Mouse (Mus musculus) cerebellum, postnatal 36 days (tissue): ENCODE data around the gene Pla2g1b.
"Not testable (repeated sequence)": the region's sequence is repeated elsewhere in the genome, so short reads cannot be mapped to it uniquely, and the experiment has no call there.

Experiments
- DNase-seq, 2 experiments: peaks; one replicate each; pipeline ENCODE4 v3.0.0; 2021 to 2022; ENCODE audit warnings: mixed read lengths in 2 of 2

Gene Pla2g1b

DNA sequence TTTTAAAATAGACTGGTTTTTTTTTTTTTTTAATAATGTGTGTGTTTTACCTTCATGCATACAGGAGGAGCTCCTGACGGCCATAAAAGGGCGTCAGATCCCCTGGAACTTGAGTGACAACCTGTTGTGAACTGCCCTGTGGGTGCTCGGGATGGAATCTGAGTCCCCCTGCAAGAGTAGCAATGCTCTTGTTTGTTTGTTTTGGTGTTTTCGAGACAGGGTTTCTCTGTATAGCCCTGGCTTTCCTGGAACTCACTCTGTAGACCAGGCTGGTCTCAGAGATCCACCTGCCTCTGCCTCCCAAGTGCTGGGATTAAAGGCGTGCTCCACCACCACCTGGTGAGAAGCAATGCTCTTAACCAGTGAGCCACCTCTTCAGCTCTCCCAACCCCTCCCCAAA, 18.9 kb downstream of the Pla2g1b start:
- DNase-seq = no peak

DNA sequence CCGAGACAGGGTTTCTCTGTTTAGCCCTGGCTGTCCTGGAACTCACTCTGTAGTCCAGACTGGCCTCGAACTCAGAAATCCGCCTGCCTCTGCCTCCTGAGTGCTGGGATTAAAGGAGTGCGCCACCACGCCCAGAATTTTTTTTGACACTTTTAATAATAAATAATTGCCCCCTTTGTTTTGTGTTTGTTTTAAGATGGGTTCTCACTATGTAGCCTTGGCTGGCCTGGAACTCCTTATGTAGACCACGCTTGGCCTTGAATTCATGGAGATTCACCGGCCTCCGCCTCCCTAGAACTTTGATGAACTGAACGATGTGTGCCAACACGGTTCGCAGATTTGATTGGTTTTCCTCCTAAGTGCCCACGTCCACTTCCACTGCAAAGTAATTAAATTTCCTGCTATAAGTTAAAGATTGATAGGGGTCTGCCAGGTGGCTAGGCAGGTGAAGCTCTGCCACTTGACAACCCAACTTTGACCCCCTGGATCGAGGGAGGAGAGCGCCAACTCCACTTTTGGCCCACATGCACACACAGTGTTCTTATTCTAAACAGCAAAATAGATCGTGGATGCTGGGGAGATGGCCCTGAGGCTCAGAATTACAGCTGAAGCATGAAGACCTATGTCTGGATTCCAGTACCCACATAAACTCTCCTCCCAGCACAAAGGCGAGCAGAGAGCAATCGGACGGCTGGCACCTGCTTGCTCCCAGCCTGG, 19.6 kb downstream of the Pla2g1b start:
- no peak for DNase-seq

DNA sequence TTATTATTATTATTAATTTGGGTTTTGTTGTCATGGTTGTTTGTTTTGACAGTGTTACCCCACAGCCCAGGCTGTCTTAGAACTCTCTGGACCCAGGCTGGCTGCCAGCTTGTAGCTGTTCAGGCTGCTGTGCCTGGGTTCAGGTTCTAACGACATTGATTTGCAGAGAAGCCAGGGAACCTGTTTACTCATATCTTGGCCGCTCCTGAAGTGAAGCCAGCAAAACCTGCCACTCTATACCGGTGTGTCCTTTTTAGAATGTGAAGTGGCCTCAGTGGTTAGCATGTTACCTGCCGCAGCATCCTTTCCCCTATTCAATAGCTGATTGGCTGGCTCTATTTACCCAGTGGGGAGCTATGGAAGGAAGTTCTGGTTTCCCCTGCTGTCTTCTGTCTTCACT, 20.7 kb downstream of the Pla2g1b start:
- DNase-seq = no peak

DNA sequence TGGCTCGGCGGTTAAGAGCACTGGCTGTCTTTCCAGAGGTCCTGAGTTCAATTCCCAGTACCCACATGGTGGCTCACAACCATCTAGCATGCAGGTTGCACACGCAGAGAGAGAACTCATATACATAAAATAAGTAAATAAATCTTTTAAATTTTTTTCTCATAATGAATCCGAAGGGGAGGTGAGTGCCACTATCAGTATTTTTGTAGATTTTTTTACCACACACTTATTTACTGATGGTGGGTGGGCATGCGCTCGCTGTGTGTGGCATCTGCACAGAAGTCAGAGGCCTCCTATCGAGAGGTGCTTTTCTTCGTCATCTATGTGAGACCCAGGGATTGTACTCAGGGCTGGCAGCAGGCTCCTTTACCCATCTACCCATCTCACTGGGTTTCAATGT, 21.3 kb downstream of the Pla2g1b start:
- no peak for DNase-seq

DNA sequence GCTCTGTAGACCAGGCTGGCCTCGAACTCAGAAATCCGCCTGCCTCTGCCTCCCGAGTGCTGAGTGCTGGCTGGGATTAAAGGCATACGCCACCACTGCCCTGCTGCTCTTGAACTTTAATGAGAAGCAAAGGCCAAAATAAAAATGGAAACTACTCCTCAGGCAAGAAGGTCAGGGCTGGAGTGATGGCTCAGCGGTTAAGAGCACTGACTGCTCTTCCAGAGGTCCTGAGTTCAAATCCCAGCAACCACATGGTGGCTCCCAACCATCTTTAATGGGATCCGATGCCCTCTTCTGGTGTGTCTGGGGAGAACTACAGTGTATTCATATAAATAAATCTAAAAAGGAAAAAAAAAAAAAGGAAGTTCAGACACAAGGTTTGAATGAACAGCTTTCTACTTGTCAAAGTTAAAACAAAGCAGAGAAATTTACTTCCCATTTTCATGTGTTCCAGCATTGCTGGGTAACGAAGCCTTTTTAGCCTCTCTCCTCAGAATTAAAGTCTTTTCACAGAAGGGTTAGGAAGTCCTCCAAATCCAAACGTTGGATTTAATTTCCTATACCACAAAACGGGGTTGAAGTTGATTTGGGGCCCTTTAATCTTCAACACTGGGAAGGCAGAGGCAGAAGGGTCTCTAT, 22.0 kb downstream of the Pla2g1b start:
- no peak for DNase-seq

DNA sequence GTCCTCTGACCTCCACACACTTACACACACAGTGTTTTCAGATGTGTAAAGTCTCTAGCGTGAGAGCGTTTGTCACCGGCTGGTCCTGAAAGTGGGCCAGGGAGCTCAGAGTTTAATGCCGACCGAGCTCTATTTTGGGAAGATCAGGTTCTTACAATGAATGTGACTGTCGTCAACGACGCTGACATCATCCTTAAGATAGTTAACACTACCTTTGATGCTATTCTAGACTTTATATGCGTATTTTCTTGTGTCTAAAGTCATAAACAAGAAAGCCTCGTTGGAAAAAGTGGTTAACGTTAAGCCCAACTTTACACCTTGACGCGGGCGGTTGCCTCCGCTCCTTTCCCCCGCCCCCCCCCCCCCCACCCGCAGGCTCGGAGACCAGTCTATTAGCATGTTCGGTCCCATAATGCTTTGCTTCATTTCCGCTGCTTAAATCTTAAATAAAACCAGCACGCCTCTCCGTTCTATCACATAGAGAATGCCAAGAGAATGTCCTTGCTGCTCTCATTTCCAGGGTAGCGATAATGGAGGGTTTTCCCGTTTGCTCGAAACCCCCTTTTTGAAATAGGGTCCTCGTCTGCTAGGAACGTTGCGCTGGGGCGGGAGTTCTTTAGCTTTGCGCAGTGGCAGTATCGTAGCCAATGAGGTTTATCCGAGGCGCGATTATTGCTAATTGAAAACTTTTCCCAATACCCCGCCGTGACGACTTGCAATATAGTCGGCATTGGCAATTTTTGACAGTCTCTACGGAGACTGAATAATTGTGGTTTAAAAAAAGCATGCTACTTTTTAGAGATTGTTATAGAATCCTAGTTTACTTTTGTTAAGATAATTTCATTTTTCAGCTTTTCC, 23.0 kb downstream of the Pla2g1b start:
- DNase-seq = peak; percentile 70 to 87

DNA sequence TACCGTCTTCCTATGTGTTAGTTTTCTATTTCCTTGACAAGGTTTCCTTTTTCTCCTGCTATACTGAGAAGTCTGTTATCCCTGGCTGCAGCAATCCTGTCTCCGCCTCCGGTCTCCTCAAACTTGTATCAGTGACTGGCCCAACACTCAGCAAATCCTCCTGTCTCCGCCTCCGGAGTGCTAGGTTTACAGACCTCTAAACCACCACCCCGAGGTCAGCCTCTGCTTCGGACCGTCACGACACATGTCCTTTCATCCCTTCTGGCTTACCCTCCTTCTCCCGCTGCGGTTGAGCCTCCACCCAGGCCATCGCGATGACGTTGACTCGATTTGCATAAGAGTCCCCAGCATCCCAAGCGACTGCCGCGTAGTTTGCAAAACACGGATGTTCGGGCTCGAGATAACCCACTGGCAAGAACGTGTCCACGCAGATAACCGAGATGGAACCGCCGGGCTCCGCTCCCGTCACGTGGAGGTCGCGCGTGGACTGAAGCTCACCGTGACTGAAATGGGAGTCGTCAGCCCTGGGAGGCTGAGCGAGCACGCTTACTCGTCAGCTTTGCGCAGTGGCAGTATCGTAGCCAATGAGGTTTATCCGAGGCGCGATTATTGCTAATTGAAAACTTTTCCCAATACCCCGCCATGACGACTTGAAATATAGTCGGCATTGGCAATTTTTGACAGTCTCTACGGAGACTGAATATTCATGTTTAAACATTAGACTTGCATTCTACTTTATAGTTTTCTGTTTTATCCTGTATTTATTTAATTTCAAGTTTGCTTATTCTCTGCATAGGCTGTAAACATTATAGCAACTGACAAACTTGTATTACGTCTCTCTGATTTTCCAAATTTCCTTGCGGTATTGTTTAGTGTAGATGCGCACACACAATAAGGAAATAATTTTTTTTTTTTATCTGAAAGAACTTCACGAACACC, 23.9 kb downstream of the Pla2g1b start:
- DNase-seq = peak; percentile 86 to 93

DNA sequence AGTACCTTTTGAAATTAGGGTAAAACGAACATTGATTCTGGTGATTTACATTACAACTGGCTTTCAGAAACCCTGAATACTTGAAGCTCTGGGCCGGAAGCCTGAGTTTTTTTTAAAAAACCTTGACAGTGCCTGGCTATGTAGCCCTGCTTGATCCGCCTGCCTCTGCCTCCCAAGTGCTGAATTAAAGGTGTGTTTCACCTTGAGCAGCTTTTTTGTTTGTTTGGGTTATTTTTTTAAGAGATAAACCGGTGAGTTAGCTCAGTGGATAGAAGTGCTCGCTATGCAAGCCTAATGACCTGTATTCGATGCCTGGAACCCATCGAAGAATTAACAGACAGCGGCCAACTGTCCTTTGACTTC, 24.6 kb downstream of the Pla2g1b start:
- no peak for DNase-seq

DNA sequence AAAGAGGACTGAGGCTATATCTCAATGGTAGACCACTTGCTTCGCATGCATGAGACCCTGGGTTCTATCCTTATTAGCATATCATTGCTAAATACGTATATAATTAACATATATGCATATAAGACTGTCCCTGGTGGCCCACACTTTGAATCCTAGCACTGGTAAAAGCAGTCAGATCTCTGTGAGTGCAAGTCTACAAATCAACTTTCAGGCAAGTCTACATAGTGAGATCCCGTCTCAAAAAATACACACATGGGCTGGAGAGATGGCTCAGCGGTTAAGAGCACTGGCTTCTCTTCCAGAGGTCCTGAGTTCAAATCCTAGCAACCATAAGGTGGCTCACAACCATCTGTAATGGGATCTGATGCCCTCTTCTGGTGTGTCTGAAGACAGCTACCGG, 25.0 kb downstream of the Pla2g1b start:
- DNase-seq = no peak

DNA sequence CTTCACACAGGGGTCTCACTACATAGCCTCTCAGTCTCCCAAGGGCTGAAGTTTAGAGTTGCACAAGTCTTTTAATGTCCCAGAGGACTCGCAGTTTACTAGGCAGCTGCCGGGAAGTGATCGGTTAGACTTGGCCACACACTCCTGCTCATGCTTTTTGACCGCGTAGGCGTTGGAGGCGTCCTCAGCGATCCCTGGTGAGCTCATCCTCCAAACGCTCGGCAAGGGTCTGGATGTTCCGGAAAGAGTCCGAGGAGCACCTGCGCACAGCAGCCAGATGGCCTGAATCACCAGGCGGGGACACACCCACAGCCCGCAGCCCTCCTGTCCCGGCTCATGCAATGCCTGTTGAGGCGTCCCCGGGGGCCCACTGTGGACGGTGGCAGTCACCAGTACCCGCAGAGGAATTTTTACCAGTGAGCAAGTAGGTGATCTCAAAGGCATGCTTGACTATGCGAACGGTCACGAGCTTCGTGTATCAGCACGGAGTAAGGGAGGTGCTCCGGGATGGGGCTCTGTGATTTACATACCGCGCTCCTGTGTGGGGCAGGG, 25.8 kb downstream of the Pla2g1b start:
- DNase-seq = peak; percentile 56 to 64

DNA sequence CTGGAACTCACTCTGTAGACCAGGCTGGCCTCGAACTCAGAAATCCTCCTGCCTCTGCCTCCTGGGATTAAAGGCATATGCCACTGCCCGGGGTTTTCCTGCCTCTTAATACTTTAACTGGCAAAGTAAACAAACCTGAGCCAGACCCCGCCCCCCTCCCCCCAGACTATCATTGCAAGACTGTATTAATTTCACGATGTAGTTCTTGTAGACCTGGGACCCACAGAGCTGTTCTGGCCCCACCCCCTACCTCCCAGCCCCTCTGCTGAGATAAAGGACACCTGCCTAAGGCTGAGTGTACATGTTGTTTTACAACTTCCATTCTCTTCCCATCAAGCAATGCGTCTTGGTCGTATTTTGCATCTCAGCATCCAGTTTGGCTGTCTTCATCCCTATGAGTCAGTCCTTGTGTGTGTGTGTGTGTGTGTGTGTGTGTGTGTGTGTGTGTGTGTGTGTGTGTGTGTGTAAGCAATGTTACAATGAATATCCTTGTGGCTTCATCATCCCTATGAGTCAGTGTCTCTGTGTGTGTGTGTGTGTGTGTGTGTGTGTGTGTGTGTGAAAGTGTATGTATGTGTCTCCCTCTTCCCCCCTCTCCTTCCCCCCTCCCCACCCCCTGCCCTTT, 26.8 kb downstream of the Pla2g1b start:
- no peak for DNase-seq

DNA sequence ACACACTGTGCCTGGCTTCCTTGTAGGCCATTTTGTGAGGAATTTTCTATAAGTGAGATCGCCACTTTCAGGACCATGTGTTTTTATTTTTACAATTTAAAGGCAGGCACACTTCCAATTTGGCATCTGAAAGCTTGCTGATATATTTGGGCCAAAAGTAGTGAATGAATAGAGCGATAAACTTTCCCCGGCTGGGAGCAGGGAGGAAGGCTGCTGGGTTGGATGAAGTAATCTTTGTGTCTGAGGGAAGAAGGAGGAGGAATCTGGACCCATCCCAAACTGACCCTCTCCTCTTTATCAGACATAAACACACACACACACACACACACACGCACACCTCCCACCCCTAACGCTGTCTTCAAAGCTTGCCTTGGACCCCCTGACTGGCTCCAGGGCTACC, 27.4 kb downstream of the Pla2g1b start:
- DNase-seq = no peak

DNA sequence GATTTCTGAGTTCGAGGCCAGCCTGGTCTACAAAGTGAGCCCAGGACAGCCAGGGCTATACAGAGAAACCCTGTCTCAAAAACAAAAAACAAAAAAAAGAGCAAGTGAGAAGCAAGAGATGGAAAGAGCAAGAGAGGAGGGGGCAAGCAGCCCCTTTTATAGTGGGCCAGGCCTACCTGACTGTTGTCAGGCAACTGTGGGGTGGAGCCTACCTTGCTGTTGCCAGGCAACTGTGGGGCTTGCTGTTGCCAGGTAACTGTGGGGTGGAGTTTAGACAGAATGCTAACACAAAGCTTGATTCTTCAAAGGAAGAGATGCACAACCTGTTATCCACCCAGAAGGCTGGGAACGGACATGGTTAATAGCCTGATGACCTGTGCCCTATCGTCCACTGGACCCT, 29.6 kb downstream of the Pla2g1b start:
- DNase-seq = not testable (repeated sequence)

DNA sequence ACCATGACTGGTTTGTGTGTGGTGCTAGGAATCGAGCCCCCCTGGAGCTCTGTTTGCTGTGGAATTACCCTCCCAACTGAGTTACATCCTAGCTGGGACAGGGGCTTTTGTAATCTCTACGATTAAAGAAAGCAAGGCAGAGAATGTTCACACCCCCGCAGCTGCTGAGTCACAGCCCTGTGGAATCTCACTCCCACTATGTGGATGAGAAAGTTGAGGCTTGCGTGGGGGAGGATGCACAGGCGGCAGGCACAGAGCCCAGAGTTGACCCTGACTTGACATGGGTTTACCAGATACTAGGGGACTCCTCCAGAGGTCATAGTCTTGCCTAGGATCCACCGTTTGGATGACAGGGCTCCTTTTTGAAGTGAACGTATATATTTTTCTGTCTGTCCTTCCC, 31.0 kb downstream of the Pla2g1b start:
- no peak for DNase-seq

DNA sequence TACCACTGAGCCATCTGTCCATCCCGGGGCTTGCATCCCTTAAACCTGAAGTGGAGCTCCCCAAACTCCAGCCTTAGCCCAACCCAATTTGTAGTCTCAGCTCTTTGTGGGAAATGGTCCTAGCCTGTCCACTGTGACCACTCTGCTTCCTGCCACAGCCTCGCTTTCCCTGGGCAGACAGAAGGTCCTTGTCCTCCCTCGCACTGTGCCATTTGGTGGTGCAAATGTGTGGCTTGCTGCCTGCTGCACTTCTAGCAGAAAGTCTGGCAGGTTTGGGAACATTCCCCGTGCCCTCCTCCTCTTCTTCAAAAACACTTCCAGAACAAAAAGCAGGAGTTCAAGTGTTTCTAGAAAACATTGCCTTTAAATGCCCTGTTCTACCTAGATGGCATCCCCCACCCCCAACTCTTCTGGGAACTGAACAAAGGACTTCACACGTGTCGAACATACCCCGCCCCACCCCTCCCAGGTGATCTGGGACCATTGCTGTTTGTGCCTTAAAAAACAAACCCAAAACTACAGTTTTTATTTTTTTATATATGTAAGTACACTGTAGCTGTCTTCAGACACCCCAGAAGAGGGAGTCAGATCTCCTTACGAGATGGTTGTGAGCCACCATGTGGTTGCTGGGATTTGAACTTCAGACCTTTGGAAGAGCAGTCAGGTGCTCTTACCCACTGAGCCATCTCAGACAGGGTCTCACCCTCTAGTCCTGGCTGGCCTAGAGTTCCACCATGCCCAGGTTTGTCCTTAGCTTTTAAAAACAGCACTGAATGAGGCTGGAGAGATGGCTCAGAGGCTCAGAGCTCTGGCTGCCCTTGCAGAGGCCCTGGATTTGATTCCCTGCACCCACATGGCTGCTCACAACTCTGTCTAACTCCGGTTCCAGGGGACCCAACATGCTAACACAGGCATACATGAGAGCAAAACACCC, 32.5 kb downstream of the Pla2g1b start:
- peak; percentile 56 to 57 for DNase-seq

DNA sequence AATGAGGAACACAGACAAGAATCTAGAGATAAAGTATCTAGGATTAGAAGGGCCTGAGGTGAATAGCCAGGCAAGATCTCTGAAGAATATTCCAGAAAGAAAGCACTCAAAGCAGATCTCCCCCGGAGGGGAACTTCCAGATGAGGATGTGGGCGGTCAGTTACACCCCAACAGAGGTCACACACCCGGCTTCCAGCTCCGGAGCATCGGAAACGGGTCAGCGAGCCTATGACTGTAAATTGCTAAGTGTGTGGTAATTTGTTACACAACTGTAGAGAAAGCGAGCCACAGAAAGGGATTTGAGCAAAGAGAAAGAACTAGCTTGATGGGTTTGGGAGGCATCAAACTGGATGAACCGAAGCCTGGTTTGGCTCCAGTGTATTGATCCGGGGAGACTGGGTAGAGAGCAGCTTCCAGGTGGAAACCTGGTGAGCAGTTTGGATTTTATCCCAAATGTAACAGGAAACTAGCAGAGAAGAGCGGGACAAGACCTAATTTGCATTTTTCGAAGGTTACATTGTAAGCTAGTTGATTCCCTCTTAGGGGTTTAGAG, 34.4 kb downstream of the Pla2g1b start:
- DNase-seq = no peak

DNA sequence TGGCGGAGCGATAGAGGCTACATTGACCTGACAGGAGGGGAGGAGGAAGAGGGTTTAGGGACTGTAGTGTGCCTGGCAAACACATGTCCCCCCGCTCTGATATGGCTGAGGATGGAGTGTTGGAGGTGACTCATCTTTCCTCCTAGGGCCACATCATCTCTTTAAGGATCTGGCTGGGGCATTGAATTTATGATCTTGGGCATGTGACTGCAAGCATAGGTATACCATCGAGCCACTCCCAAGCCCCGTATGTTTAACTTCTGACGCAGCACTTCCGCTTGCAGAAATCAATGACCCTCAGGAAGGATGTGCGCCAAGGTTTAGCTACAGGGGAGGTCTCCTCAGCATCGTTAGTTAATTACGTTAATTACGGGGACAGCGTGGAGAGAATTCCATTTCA, 37.0 kb downstream of the Pla2g1b start:
- DNase-seq = no peak

DNA sequence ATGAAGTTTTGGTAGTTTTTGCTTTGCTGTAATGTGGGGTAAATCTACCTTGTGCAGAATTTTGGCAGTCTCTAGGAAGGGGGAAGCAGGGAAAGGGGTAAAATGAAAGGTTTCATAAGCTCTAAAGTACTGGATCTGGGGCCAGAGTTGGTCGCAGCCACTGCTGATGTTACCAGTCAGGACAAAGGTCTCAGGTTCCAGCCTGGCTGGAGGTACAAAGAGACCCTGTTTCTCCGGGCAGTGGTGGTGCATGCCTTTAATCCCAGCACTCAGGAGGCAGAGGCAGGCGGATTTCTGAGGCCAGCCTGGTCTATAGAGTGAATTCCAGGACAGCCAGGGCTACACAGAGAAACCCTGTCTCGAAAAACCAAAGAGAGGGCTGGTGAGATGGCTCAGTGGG, 39.6 kb downstream of the Pla2g1b start:
- not testable (repeated sequence) for DNase-seq

DNA sequence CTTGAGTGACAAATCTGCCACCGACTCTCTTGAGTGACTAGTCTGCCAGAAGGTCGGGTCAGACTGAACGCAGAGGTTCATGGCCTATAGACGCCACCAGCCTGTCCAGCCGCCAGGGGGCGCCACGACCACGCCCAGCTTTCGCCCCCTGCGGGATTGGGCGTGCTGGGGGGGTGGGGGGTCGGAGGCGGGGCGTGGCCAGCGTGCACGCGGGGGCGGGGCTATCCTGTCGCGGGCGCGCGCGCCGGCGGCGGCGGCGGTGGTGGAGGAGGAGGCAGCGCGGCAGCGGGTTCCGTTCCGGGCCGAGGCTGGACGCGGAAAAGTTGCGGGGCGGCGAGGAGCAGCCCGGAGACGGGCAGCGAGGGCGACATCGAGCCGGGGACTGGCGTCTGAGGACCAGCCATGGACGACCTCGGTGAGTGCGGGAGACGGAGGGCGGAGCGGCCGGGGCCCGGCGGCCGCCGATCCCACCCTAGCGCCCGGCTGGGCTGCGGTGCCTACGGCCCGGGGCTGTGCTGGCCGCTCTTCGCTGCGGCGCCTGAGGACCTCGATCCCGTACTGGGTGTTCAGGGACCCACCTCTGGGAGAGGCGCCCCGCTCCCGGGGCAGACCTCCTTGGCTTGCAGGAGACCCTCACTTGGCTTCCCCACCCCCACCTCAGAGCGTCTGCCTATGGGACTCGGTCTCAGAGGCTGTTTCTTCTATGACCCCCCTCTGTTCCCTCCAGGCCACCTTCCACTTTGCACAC, 40.6 kb downstream of the Pla2g1b start, which contains the start of gene Pxn:
Gene Pxn, plus strand, starts transcription at position 223 of the 748 bp plus-strand sequence.
- peak; percentile 95 for DNase-seq
